Mouse (Mus musculus): ENCODE data around the gene Insyn1. TPM values are rescaled to one million over a fixed set of nuclear protein-coding genes. Genes with fewer than 3 reads are reported as not detected.

Gene Insyn1
- polyA plus RNA-seq, 1 experiment, result 40.5 TPM

DNA sequence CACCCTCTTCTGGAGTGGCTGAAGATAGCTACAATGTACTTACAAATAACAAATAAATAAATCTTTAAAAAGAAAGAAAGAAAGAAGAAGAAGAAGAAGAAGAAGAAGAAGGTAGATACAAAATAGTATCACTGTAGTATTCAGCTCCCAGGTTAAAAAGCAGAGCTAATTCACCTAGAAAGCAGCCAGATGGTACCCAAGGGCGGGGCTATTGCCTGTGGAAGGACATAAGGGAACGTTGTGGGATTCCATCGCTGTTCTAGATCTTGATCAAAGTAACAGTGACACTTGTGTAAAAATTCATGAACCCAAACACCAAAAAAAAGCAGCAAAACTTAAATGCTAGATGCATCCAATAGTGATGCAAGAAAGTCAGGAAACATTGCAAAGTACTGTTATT is 31.6 kb downstream of the Insyn1 start:
- H3ac ChIP-seq (ENCODE audit: control insufficient read depth, insufficient read length), result no peak overlapping the region
- TF ChIP-seq MYOG (IDR thresholded peaks at IDR 0.05; ENCODE audit: control insufficient read depth in 1 of 3, insufficient read depth in 1 of 3, insufficient read length in 2 of 3, low read depth in 2 of 3), result no peak
- no peak for TF ChIP-seq E2F4 (IDR thresholded peaks at IDR 0.05; ENCODE audit: insufficient read depth)
- TF ChIP-seq TCF3 (IDR thresholded peaks at IDR 0.05; ENCODE audit: insufficient read length, low read depth), result no peak
- no peak for TF ChIP-seq REST (IDR thresholded peaks at IDR 0.05; ENCODE audit: insufficient read depth, insufficient read length)
- TF ChIP-seq CEBPB (IDR thresholded peaks at IDR 0.05; ENCODE audit: insufficient read depth, poor library complexity, severe bottlenecking), result no peak
- TF ChIP-seq MAX (IDR thresholded peaks at IDR 0.05; ENCODE audit: low read depth), result no peak
- TF ChIP-seq MYOD1 (IDR thresholded peaks at IDR 0.05; ENCODE audit: control insufficient read depth in 1 of 3, insufficient read length in 2 of 3, low read depth in 2 of 3), result no peak
- TF ChIP-seq SRF (IDR thresholded peaks at IDR 0.05; ENCODE audit: control insufficient read depth, insufficient read length, low read depth), result no peak
- no peak for TF ChIP-seq POLR2A (IDR thresholded peaks at IDR 0.05; ENCODE audit: insufficient read length, low read depth)
- no peak for TF ChIP-seq TCF12 (IDR thresholded peaks at IDR 0.05; ENCODE audit: insufficient read depth, poor library complexity, severe bottlenecking)
- no peak for TF ChIP-seq POLR2AphosphoS2 (IDR thresholded peaks at IDR 0.05; ENCODE audit: insufficient read length, low read depth)
- no peak for TF ChIP-seq USF1 (IDR thresholded peaks at IDR 0.05; ENCODE audit: low read depth)
- no peak overlapping the region for H3K4me2 ChIP-seq (ENCODE audit: low read depth)
- no peaks in the 10 kb centered on the region for H3K27me3 ChIP-seq (ENCODE audit: control insufficient read depth, insufficient read depth, insufficient read length)
- no peak overlapping the region for H3K4me3 ChIP-seq
- H3K79me2 ChIP-seq (ENCODE audit: control insufficient read depth, insufficient read depth), result no peaks in the 10 kb centered on the region
- peaks cover 12% of the 10 kb centered on the region for H3K36me3 ChIP-seq (ENCODE audit: control insufficient read depth, insufficient read depth)

DNA sequence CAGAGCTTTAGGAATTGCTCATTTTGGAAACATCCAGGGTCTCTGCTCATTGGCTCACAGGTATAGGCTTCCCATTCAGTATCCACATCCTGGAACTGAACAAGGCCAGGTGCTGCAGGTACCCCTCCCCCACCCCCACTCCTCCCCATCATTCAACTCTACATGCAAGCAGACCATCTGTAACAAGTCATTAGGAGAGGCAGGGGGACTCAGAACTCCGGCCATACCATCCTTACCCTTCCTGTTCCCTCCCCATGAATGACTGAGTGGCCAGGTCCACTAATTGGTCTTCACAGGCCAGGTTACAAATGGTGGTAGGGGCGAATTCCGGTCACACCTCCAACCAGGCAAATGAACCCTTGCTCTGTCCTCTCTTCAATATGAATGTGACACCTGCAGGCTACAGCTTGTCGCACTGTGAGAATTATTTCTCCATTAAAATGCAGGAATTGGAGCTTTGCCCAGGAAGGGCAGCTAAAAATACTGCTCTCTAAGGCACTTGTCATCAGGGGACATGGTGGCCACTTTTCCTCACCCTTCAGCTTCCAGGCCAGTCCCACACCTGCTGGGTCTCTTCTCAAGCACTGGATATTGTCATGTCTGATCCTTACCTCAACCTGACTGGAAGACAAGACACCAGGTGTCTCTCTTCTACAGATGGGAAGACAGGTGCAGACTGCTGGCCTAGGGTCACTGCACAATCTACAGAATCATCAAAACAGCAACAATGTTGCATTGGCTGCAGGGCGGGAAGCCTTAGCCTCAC is 32.6 kb downstream of the Insyn1 start:
- TF ChIP-seq POLR2AphosphoS2 (IDR thresholded peaks at IDR 0.05; ENCODE audit: insufficient read length, low read depth), result peak; percentile 13
- no peak for TF ChIP-seq E2F4 (IDR thresholded peaks at IDR 0.05; ENCODE audit: insufficient read depth)
- TF ChIP-seq MYOG (IDR thresholded peaks at IDR 0.05; ENCODE audit: control insufficient read depth in 1 of 3, insufficient read depth in 1 of 3, insufficient read length in 2 of 3, low read depth in 2 of 3), result no peak
- peak in 1 of 3 experiments; percentile 52 for TF ChIP-seq MYOD1 (IDR thresholded peaks at IDR 0.05; ENCODE audit: control insufficient read depth in 1 of 3, insufficient read length in 2 of 3, low read depth in 2 of 3)
- no peak for TF ChIP-seq TCF3 (IDR thresholded peaks at IDR 0.05; ENCODE audit: insufficient read length, low read depth)
- TF ChIP-seq USF1 (IDR thresholded peaks at IDR 0.05; ENCODE audit: low read depth), result no peak
- TF ChIP-seq POLR2A (IDR thresholded peaks at IDR 0.05; ENCODE audit: insufficient read length, low read depth), result no peak
- no peak for TF ChIP-seq REST (IDR thresholded peaks at IDR 0.05; ENCODE audit: insufficient read depth, insufficient read length)
- Histone ChIP-seq H3ac (ENCODE audit: control insufficient read depth, insufficient read length) (no peak overlapping the region), H3K36me3 (ENCODE audit: control insufficient read depth, insufficient read depth) (peaks cover 19% of the 10 kb centered on the region), H3K4me3 (no peak overlapping the region), H3K27me3 (ENCODE audit: control insufficient read depth, insufficient read depth, insufficient read length) (no peaks in the 10 kb centered on the region), H3K79me2 (ENCODE audit: control insufficient read depth, insufficient read depth) (no peaks in the 10 kb centered on the region), H3K4me2 (ENCODE audit: low read depth) (no peak overlapping the region)

DNA sequence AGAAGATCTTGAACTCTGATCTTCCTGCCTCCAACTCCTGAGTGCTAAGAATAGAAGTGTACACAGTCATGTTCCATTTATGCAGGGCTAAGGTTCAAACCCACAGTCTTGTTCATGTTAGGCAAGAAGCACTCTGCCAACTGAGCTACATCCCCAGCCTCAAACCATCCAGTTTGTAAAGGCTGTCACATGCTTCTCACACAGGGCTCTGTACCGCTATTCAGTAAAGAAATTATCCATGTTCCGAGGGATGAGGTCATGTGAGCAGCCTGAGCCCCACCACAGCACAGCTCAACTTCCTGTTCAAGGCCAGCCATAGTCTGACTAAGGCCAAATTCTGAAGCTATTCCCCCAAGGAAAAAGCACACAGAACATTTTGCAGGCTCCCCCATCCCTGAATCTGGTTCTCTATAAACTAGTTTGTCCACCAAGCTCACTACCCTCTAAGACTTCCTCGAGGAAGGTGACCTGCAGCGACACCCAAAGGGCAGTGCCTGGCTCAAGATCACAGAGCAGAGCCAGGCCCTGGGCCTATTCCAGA is 33.5 kb downstream of the Insyn1 start:
- Histone ChIP-seq H3K79me2 (ENCODE audit: control insufficient read depth, insufficient read depth) (no peaks in the 10 kb centered on the region), H3K36me3 (ENCODE audit: control insufficient read depth, insufficient read depth) (peaks cover 19% of the 10 kb centered on the region), H3ac (ENCODE audit: control insufficient read depth, insufficient read length) (no peak overlapping the region), H3K27me3 (ENCODE audit: control insufficient read depth, insufficient read depth, insufficient read length) (no peaks in the 10 kb centered on the region), H3K4me2 (ENCODE audit: low read depth) (no peak overlapping the region), H3K4me3 (no peak overlapping the region)
- TF ChIP-seq POLR2A (IDR thresholded peaks at IDR 0.05; ENCODE audit: insufficient read length, low read depth) (no peak), MYOD1 (IDR thresholded peaks at IDR 0.05; ENCODE audit: control insufficient read depth in 1 of 3, insufficient read length in 2 of 3, low read depth in 2 of 3) (no peak), MAX (IDR thresholded peaks at IDR 0.05; ENCODE audit: low read depth) (no peak), USF1 (IDR thresholded peaks at IDR 0.05; ENCODE audit: low read depth) (no peak), MYOG (IDR thresholded peaks at IDR 0.05; ENCODE audit: control insufficient read depth in 1 of 3, insufficient read depth in 1 of 3, insufficient read length in 2 of 3, low read depth in 2 of 3) (no peak), REST (IDR thresholded peaks at IDR 0.05; ENCODE audit: insufficient read depth, insufficient read length) (no peak), SRF (IDR thresholded peaks at IDR 0.05; ENCODE audit: control insufficient read depth, insufficient read length, low read depth) (no peak), CEBPB (IDR thresholded peaks at IDR 0.05; ENCODE audit: insufficient read depth, poor library complexity, severe bottlenecking) (no peak), POLR2AphosphoS2 (IDR thresholded peaks at IDR 0.05; ENCODE audit: insufficient read length, low read depth) (no peak), TCF3 (IDR thresholded peaks at IDR 0.05; ENCODE audit: insufficient read length, low read depth) (no peak), TCF12 (IDR thresholded peaks at IDR 0.05; ENCODE audit: insufficient read depth, poor library complexity, severe bottlenecking) (no peak), E2F4 (IDR thresholded peaks at IDR 0.05; ENCODE audit: insufficient read depth) (no peak)

DNA sequence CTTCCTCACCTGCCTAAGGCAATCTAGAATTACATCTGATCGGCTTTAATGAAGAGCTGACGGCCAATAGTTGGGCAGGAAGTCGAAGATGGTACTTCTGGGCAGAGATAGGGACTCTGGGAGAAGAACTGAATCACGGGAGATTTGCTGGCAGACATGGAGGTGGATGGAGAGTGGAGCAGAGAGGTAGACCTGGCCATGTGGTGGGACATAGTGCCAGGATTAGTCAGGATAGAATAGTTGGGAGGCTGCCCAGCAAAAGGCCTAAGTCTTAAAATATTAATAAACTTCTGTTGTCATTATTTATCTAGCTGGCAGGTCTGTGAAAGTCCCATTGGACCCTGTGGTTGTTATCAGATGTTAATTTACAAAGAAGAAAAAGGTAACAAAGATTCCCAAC is 36.7 kb downstream of the Insyn1 start:
- Histone ChIP-seq H3K4me2 (ENCODE audit: low read depth) (no peak overlapping the region), H3K27me3 (ENCODE audit: control insufficient read depth, insufficient read depth, insufficient read length) (no peaks in the 10 kb centered on the region), H3K36me3 (ENCODE audit: control insufficient read depth, insufficient read depth) (peaks cover 32% of the 10 kb centered on the region), H3K4me3 (no peak overlapping the region), H3ac (ENCODE audit: control insufficient read depth, insufficient read length) (no peak overlapping the region), H3K79me2 (ENCODE audit: control insufficient read depth, insufficient read depth) (no peaks in the 10 kb centered on the region)
- TF ChIP-seq MYOD1 (IDR thresholded peaks at IDR 0.05; ENCODE audit: control insufficient read depth in 1 of 3, insufficient read length in 2 of 3, low read depth in 2 of 3) (no peak), TCF3 (IDR thresholded peaks at IDR 0.05; ENCODE audit: insufficient read length, low read depth) (no peak), TCF12 (IDR thresholded peaks at IDR 0.05; ENCODE audit: insufficient read depth, poor library complexity, severe bottlenecking) (no peak), POLR2AphosphoS2 (IDR thresholded peaks at IDR 0.05; ENCODE audit: insufficient read length, low read depth) (no peak), POLR2A (IDR thresholded peaks at IDR 0.05; ENCODE audit: insufficient read length, low read depth) (no peak), MAX (IDR thresholded peaks at IDR 0.05; ENCODE audit: low read depth) (no peak), USF1 (IDR thresholded peaks at IDR 0.05; ENCODE audit: low read depth) (no peak), MYOG (IDR thresholded peaks at IDR 0.05; ENCODE audit: control insufficient read depth in 1 of 3, insufficient read depth in 1 of 3, insufficient read length in 2 of 3, low read depth in 2 of 3) (no peak)

Measured in myocyte (in vitro differentiated cells).